Mouse (Mus musculus) adrenal gland (tissue): Measurements from ENCODE around the gene Rundc1.
"Not testable (repeated sequence)": the region's sequence is repeated elsewhere in the genome, so short reads cannot be mapped to it uniquely, and the experiment has no call there.

ENCODE experiments used
- intact Hi-C: fragments of 180-260 bp; cut with DNase I; formaldehyde crosslinking; loops from one replicate; pipeline ENCODE4 v1.15.1; 2025
- long read RNA-seq, 2 experiments: library from polyadenylated mRNA; unstranded; transcript quantifications; one replicate each; pipeline ENCODE4 v2.0.0; 2020; ENCODE audit warnings: borderline replicate concordance in 1 of 2; ENCODE audit not compliant: insufficient replicate concordance in 1 of 2

Gene Rundc1
- long read RNA-seq, experiment 1, transcript Rundc1-201 (5 exons, 3,223 nt): major isoform, 14 of 33 reads
- long read RNA-seq, experiment 1, partial matches to known transcripts: 6 of 33 reads
- long read RNA-seq, experiment 1, other reads (novel, unspliced or antisense): 13 of 33 reads
- long read RNA-seq, experiment 2, transcript Rundc1-201 (5 exons, 3,223 nt): major isoform, 9 of 23 reads
- long read RNA-seq, experiment 2, partial matches to known transcripts: 5 of 23 reads
- long read RNA-seq, experiment 2, other reads (novel, unspliced or antisense): 9 of 23 reads

DNA sequence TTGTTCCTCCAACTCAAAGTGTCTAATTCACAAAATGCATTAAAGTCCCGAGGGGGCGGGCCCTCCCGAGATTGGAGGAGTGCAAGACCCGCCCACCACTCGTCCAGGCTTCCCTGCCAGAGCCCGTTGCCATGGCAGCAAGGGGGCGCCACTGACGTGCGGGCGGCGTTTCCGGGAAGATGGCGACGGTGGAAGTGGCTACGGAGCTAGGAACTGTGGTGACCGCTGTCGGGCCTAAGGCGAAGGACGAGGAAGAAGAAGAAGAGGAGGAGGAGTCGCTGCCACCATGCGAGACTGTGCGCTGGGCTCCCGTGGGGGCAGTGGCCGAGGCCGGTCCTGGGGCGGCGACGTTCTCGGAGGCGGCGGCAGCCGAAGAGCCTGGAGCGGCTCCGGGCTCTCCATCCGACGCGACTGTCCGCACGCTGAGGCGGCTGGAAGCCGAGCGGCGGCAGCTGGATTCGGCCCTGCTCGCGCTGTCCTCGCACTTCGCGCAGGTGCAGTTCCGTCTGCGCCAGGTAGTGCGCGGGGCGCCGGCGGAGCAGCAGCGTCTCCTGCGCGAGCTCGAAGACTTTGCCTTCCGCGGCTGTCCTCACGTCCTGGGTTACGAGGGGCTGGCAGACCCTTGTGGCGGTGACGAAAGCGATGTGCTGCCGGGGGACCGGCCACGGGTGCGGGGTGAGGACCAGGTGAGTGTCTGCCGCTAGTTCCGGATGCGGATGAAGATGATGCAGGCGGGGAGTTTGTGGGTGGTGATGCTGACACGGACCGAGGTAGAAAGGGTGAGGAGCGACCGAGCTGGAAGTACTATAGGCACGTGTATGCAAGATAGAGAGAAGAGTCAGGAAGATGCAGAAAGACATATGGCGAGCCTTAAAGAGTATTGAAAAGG lies at the start of gene Rundc1, which contains the start of gene Ptges3l:
Rundc1 (plus strand) TSS at position 161 of the 889 bp plus-strand sequence.
Ptges3l (minus strand) TSS at position 409 of the 889 bp plus-strand sequence.
- intact Hi-C loops: no loop called here

- intact Hi-C loops: not testable (repeated sequence)
Observed at GRCm38 (mm10) chr11:101378196-101378595, 46.7 kb upstream of the Rundc1 start.

- intact Hi-C loops: no loop called here
Observed at GRCm38 (mm10) chr11:101378926-101379325, 46.0 kb upstream of the Rundc1 start.

DNA sequence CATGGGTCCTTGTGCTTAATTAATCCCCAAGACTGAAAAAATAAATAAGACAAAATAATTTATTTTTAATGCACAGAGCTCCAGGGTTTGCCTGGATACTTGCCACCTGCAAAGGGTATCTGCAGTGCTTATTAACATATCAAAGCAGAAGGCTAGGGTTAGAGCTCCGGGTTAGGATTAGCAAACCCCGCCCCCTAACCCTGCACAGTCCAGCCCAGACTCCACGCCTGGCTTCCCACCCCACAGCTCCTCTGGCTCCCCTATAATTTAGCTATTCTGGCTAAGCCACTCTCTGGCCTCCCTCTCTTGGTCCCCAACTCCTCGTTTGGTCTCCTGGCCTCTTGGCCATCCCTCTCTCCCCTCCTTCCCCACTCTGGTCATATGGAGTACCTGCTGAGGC lies 43.1 kb upstream of the Rundc1 start:
- intact Hi-C loops: no loop called here

- intact Hi-C loops: loop anchor here (1.0 to 10.0 kb wide), 3 partner anchors 72 to 190 kb away; no protein-coding TSS in a partner anchor
Observed at GRCm38 (mm10) chr11:101395110-101395509, 29.8 kb upstream of the Rundc1 start.

- intact Hi-C loops: no loop called here
Observed at GRCm38 (mm10) chr11:101415306-101415705, 9.6 kb upstream of the Rundc1 start.

- intact Hi-C loops: no loop called here
Observed at GRCm38 (mm10) chr11:101416433-101417100, 8.3 kb upstream of the Rundc1 start.

DNA sequence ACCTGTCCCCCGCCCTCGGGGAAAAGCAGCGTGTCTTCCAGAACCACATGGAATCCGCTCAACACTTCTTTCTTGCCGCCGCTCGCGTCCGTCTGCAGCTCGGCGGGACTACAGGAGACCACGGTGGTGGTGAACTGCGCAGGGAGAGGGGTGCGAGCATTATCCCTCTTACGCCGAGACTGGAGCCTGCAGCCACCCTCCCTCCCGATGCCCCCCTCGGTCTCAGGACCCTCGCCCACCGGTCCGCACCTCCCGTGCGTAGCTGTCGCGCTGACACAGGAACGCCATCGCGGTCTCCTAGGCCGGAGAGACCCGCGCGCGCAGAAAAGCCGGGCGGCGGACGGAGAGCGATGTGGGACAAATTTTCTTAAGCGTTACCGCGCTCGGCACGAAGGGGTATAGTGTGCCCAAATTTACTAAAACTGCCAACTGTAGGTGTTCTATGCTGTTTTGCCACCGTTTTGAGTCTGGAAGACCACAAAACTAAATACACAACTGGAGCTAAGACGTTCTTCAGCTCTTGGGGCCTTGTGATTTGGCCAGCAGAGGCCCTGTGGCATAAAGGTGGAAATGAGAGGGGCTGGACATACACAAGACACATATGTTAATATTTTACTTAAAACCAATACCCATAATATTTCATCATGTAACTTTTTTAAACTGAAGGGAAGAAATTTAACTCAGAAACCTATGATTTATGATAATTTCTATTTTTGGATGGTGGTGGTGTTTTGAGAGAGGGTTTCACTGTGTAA lies 7.6 kb upstream of the Rundc1 start, which contains the start of gene Aarsd1:
Aarsd1 (minus strand) TSS at position 515 of the 755 bp plus-strand sequence.
- intact Hi-C loops: no loop called here

- intact Hi-C loops: no loop called here
Observed at GRCm38 (mm10) chr11:101418991-101419390, 5.9 kb upstream of the Rundc1 start.

DNA sequence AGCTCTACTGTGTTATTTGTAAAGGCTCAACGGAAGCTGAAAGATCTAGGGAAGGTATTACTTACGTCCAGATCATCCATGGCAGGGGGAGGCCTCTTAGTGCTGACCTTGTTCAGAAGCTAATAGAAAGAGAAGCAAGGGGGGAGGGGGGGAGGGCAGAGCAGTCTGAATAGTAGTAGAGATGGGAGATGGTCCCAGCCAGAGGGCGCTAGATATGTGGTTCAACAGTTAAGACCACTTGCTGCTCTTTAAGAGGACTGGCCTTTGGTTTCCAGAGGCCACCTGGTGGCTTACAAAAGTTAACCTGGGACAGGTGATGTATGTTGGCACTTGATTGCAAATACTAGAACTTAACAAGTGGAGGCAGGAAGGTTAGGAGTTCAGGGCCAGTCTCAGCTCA lies 5.3 kb upstream of the Rundc1 start:
- intact Hi-C loops: no loop called here

- intact Hi-C loops: no loop called here
Observed at GRCm38 (mm10) chr11:101420148-101420547, 4.7 kb upstream of the Rundc1 start.

GRCm38 (mm10) chr11:101424105-101424851 lies 607 bp upstream of the Rundc1 start, which contains the start of gene Gm27029:
Gm27029 (minus strand) TSS chr11:101424796.
- intact Hi-C loops: no loop called here

DNA sequence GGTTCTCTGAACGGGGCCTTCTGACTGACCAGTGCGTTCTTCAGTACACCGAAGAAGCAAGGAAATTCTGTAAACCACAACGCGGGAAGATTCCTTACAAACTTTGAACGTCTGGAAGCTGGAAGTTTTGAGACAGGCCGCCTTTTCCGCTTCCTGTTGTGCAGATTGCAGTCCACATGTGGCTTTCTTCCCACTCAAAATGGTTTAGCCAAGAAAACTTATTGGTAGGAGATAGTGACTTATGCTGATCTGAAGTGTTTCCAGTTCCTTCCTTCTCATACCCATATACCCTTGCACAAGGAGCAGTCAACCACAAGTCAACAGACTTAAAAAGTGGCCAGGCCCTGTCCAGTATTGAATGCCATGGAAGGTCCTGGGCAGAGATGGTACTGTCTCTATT lies 1.3 kb downstream of the Rundc1 start:
- intact Hi-C loops: no loop called here

GRCm38 (mm10) chr11:101431327-101431726 lies 6.4 kb downstream of the Rundc1 start:
- intact Hi-C loops: no loop called here

- intact Hi-C loops: no loop called here
Observed at GRCm38 (mm10) chr11:101433396-101433795, 8.5 kb downstream of the Rundc1 start.

- intact Hi-C loops: no loop called here
Observed at GRCm38 (mm10) chr11:101435831-101436230, 10.9 kb downstream of the Rundc1 start.

DNA sequence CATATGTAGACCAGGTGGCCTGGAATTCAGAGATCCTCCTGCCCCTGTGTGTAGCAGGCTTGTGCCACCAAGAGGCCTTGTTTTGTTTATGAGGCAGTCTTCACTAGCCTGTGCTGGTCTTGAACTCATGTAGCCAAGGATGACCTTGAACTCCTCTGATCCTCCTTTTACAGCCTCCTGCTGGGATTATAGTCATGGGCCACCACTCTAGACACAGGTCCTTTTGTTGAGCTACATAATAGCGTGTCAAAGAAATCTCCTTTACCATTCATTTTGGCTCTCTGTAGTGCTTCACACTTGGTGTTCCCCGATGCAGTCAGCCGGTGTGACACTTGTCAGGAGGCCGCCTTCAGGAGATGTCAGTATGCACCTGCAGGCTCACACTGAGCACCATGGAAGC lies 12.0 kb downstream of the Rundc1 start:
- intact Hi-C loops: no loop called here

- intact Hi-C loops: not testable (repeated sequence)
Observed at GRCm38 (mm10) chr11:101438006-101438405, 13.1 kb downstream of the Rundc1 start.

DNA sequence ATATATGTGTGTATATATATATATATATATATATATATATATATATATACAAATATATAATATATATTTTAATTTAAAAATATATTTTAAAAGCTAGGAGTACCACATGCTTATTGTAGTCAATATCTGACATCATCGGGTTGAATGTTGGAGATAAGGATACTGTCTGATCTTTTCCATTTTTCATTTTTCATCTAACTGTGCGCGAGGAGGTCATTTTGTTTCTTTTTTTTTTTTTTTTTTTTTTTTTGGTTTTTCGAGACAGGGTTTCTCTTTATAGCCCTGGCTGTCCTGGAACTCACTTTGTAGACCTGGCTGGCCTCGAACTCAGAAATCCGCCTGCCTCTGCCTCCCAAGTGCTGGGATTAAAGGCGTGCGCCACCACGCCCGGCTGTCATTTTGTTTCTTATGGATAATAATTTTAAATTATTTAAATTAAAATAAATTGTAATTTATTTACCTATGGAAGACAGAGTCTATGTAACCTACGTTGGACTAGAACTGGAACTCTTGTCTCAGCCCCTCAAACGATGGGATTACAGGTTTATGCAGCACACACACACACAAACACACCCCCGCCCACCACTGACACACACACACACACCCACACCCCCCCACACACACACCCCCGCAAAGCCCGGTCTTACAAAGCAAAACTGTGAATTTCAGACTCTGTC lies 16.7 kb downstream of the Rundc1 start:
- intact Hi-C loops: not testable (repeated sequence)
